Mouse (Mus musculus) heart, embryonic 14.5 days (tissue): ENCODE measurements around the gene Srek1ip1. TPM values are rescaled to one million over a fixed set of nuclear protein-coding genes. Genes with fewer than 3 reads are reported as not detected.

ENCODE experiments used
- ATAC-seq: fragments of 200-750 bp; cut with Nextera tagmentation; 2 replicates; pipeline ENCODE4 v1.8.0; 2017; ENCODE audit warnings: low read depth, moderate TSS enrichment; ENCODE audit not compliant: insufficient number of reproducible peaks, insufficient read depth, low FRiP score
- H3K27ac ChIP-seq, 2 experiments: fragments of 200-500 bp in 1 of 2; fragments of 300-500 bp in 1 of 2; sonication (generic) in 1 of 2; replicated peaks in 1 of 2; 2 replicates each; pipeline ENCODE4 v1.5.1; 2012 to 2014; ENCODE audit warnings: low read depth in 2 of 2, low read length in 2 of 2, control low read depth in 1 of 2, mild to moderate bottlenecking in 1 of 2, mixed read lengths in 1 of 2; ENCODE audit not compliant: control insufficient read depth in 1 of 2, insufficient read depth in 1 of 2
- H3K27me3 ChIP-seq: fragments of 300-500 bp; sonication (generic); 2 replicates; pipeline ENCODE4 v1.6.1; 2014; ENCODE audit warnings: mild to moderate bottlenecking, low read length, control low read depth; ENCODE audit not compliant: control insufficient read depth, insufficient read depth
- H3K36me3 ChIP-seq: fragments of 300-500 bp; sonication (generic); 2 replicates; pipeline ENCODE4 v1.6.1; 2014; ENCODE audit warnings: mild to moderate bottlenecking, control low read depth, low read length, mixed read lengths; ENCODE audit not compliant: control insufficient read depth, insufficient read depth
- H3K4me1 ChIP-seq, 2 experiments: fragments of 200-500 bp in 1 of 2; fragments of 300-500 bp in 1 of 2; sonication (generic) in 1 of 2; 2 replicates each; pipeline ENCODE4 v1.6.1; 2012 to 2014; ENCODE audit warnings: low read length in 2 of 2, control low read depth in 1 of 2, mixed read lengths in 1 of 2; ENCODE audit not compliant: control insufficient read depth in 2 of 2, insufficient read depth in 2 of 2
- H3K4me2 ChIP-seq: fragments of 300-500 bp; sonication (generic); 2 replicates; pipeline ENCODE4 v1.6.1; 2014; ENCODE audit warnings: mild to moderate bottlenecking, low read length
- H3K4me3 ChIP-seq, 2 experiments: fragments of 200-500 bp in 1 of 2; fragments of 300-500 bp in 1 of 2; sonication (generic) in 1 of 2; 2 replicates each; pipeline ENCODE4 v1.5.1; 2012 to 2014; ENCODE audit warnings: low read length in 2 of 2, mild to moderate bottlenecking in 2 of 2, control low read depth in 1 of 2, low read depth in 1 of 2, moderate library complexity in 1 of 2; ENCODE audit not compliant: control insufficient read depth in 1 of 2, insufficient read depth in 1 of 2
- H3K9ac ChIP-seq: fragments of 300-500 bp; sonication (generic); 2 replicates; pipeline ENCODE4 v1.6.1; 2014; ENCODE audit warnings: mild to moderate bottlenecking, low read length
- H3K9me3 ChIP-seq: fragments of 300-500 bp; sonication (generic); 2 replicates; pipeline ENCODE4 v1.6.1; 2016; ENCODE audit warnings: low read length, control low read depth; ENCODE audit not compliant: control insufficient read depth
- WGBS: fragments of 180-500 bp; shearing (Covaris S2); extraction: QIAGEN DNeasy Blood & Tissue Kit; methylation state at CpG from one replicate; pipeline ENCODE4 v1.1.7; 2014; 5-methylcytosine and 5-hydroxymethylcytosine counted together
- polyA plus RNA-seq: library from polyadenylated mRNA; unstranded; fragments of >200 nt; fragmentation: Nextera tagmentation; extraction: Ambion mirVana; gene quantifications from 2 replicates; pipeline ENCODE4 v1.2.1, GENCODE M21; 2014

Srek1ip1 gene
- polyA plus RNA-seq, 1 experiment from 2014 or later, result 18.5 TPM

DNA sequence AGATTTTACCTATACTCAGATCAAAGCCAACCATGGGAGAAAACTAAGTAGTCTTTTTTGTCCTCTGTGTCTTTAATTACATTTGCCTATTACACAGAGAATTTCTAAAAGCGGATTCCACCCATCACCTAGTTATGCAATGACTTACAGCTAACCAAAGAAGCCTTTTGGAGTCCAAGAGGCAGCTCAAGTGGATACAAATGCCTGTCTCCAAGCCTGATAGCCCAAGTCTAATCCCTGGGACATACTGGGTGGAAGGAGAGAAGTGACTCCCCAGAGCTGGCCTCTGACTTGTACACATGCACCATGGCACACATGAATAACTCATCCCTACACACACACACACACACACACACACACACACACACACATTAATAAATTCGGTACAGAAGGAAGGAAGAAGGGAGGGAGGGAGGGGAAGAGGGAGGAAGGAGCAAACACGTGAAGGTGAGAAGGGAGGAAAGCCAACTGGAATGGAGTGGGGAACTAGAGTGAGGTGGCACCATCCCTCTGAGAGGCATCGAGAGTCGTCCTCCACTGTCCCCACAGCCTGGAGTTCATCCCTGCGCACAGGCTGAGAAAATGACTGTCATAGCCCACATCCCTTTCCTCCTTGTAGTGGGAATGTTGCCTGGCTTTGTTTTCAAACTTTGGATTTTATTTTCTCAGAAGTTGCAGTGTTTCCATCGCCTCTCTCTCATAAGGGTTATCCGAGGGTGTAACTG is 94.2 kb downstream of the Srek1ip1 start:
- Histone ChIP-seq H3K9me3 (no peaks in the 10 kb centered on the region), H3K9ac (no peak overlapping the region), H3K27ac (no peak overlapping the region), H3K27me3 (no peaks in the 10 kb centered on the region), H3K36me3 (no peaks in the 10 kb centered on the region), H3K4me2 (no peak overlapping the region), H3K4me3 (no peak overlapping the region), H3K4me1 (no peaks in the 10 kb centered on the region)
- 67% methylated on average over 8 of the region's 8 CpGs for WGBS
- no peak for ATAC-seq

Other genes with a start within 250 kb of the Srek1ip1 start
- gene Cwc27, start 24.7 kb downstream of the Srek1ip1 start, polyA plus RNA-seq, result 22.6 and 22.7 TPM in 2 replicates
- gene Shisal2b, start 71.4 kb downstream of the Srek1ip1 start, polyA plus RNA-seq, result not detected in 2 replicates